ENCODE assay signal across 13 mouse cellular contexts in genomic region chr8:57568633-57569399, GRCm38 (mm10). TPM values are rescaled to one million over a fixed set of nuclear protein-coding genes. Genes with fewer than 3 reads are reported as not detected.
DNase-seq lines count a peak whose midpoint lies in the region; ATAC-seq lines count a peak whose summit lies in the region.
"Had no signal": no experiment of that assay in that cellular context is flagged by ENCODE, and none has a peak within 500 bp of the region (broad histone marks: within the 10 kb centered on the region; RNA-seq: fewer than 3 reads in every experiment).

No protein-coding gene starts in this region.

- ATAC-seq in forebrain, embryonic 13.5 days, result peak; percentile 39; the same call in 1 of the 2 replicates
- ATAC-seq in forebrain, embryonic 12.5 days (ENCODE audit: low FRiP score), result no peak
- ATAC-seq in limb, embryonic 13.5 days (ENCODE audit: low FRiP score, low read depth), result no peak
- no peak for ATAC-seq in embryonic facial prominence, embryonic 14.5 days (ENCODE audit: low read depth)
- peak; percentile 57 for ATAC-seq in midbrain, embryonic 15.5 days (replicated peaks)
- ATAC-seq: inflammation-experienced regulatory T-cells, adult 6 months had no signal

- H3K4me2 ChIP-seq in forebrain, embryonic 13.5 days, result no peak overlapping the region
- H3K4me2 ChIP-seq in forebrain, embryonic 12.5 days, result no peak overlapping the region
- no peak overlapping the region for H3K4me2 ChIP-seq in limb, embryonic 13.5 days (replicated peaks)
- H3K4me2 ChIP-seq in embryonic facial prominence, embryonic 14.5 days (ENCODE audit: low read depth, low read length), result peak overlapping the region; percentile 11; the same call in 1 of the 2 replicates
- H3K4me2 ChIP-seq in midbrain, embryonic 15.5 days, result no peak overlapping the region

- H3K36me3 ChIP-seq in forebrain, embryonic 13.5 days (ENCODE audit: poor library complexity, severe bottlenecking), result no peaks in the 10 kb centered on the region
- H3K36me3 ChIP-seq in forebrain, embryonic 12.5 days (replicated peaks), result no peaks in the 10 kb centered on the region
- H3K36me3 ChIP-seq in limb, embryonic 13.5 days, result 0 out of 2 replicates have a peak, but pooled peaks cover 6% of the 10 kb centered on the region
- peaks cover 7% of the 10 kb centered on the region; the same call in 1 of the 2 replicates for H3K36me3 ChIP-seq in limb, embryonic 10.5 days
- H3K36me3 ChIP-seq in embryonic facial prominence, embryonic 14.5 days (ENCODE audit: control insufficient read depth, insufficient read depth, low read length), result no peaks in the 10 kb centered on the region
- H3K36me3 ChIP-seq in midbrain, embryonic 15.5 days (replicated peaks), result no peaks in the 10 kb centered on the region

- H3K9me3 ChIP-seq in forebrain, embryonic 13.5 days (replicated peaks), result no peaks in the 10 kb centered on the region
- H3K9me3 ChIP-seq in forebrain, embryonic 12.5 days, result no peaks in the 10 kb centered on the region
- H3K9me3 ChIP-seq in limb, embryonic 13.5 days, result no peaks in the 10 kb centered on the region
- no peaks in the 10 kb centered on the region for H3K9me3 ChIP-seq in limb, embryonic 10.5 days (replicated peaks)
- H3K9me3 ChIP-seq in embryonic facial prominence, embryonic 14.5 days (ENCODE audit: control insufficient read depth, low read length), result no peaks in the 10 kb centered on the region
- no peaks in the 10 kb centered on the region for H3K9me3 ChIP-seq in midbrain, embryonic 15.5 days

- DNase-seq in limb, embryonic 10.5 days (ENCODE audit: low spot score), result no peak
- DNase-seq in embryonic facial prominence, embryonic 14.5 days (ENCODE audit: low spot score), result no peak
- DNase-seq in thymus, postnatal 0 days (ENCODE audit: low spot score), result no peak
- DNase-seq in adrenal gland, postnatal 14 days, result no peak
- DNase-seq: heart, adult 2 months; lung, adult 2 months; right cerebral cortex, postnatal 4 days had no signal

- no peak overlapping the region for H3K9ac ChIP-seq in forebrain, embryonic 13.5 days
- no peak overlapping the region for H3K9ac ChIP-seq in forebrain, embryonic 12.5 days
- no peak overlapping the region; the same call in 1 of the 2 replicates for H3K9ac ChIP-seq in limb, embryonic 13.5 days
- H3K9ac ChIP-seq in embryonic facial prominence, embryonic 14.5 days (ENCODE audit: low read depth, low read length), result no peak overlapping the region
- no peak overlapping the region for H3K9ac ChIP-seq in midbrain, embryonic 15.5 days

- no peaks in the 10 kb centered on the region for H3K27me3 ChIP-seq in forebrain, embryonic 13.5 days
- H3K27me3 ChIP-seq in forebrain, embryonic 12.5 days, result no peaks in the 10 kb centered on the region
- H3K27me3 ChIP-seq in limb, embryonic 13.5 days, result no peaks in the 10 kb centered on the region
- no peaks in the 10 kb centered on the region for H3K27me3 ChIP-seq in limb, embryonic 10.5 days (ENCODE audit: low read depth, poor library complexity, severe bottlenecking)
- no peaks in the 10 kb centered on the region for H3K27me3 ChIP-seq in embryonic facial prominence, embryonic 14.5 days (replicated peaks; ENCODE audit: control insufficient read depth, insufficient read depth, low read length)
- no peaks in the 10 kb centered on the region for H3K27me3 ChIP-seq in midbrain, embryonic 15.5 days (replicated peaks)

- WGBS in forebrain, embryonic 13.5 days, result 76% methylated on average over 18 of the region's 18 CpGs
- WGBS in forebrain, embryonic 12.5 days, result 81% methylated on average over 18 of the region's 18 CpGs
- WGBS in limb, embryonic 13.5 days, result 75% methylated on average over 18 of the region's 18 CpGs
- 85% methylated on average over 18 of the region's 18 CpGs for WGBS in limb, embryonic 10.5 days
- 62% methylated on average over 18 of the region's 18 CpGs for WGBS in embryonic facial prominence, embryonic 14.5 days
- 68% methylated on average over 18 of the region's 18 CpGs for whole genome bisulfite sequencing in midbrain, embryonic 15.5 days

- no peak overlapping the region for H3K27ac ChIP-seq in forebrain, embryonic 13.5 days
- no peak overlapping the region for H3K27ac ChIP-seq in forebrain, embryonic 12.5 days
- H3K27ac ChIP-seq in limb, embryonic 13.5 days, result 0 out of 2 replicates have a peak overlapping the region, but pooled peaks have one; percentile 33
- no peak overlapping the region for H3K27ac ChIP-seq in limb, embryonic 10.5 days
- H3K27ac ChIP-seq in embryonic facial prominence, embryonic 14.5 days (replicated peaks; ENCODE audit: low read depth, low read length), result no peak overlapping the region
- no peak overlapping the region for H3K27ac ChIP-seq in midbrain, embryonic 15.5 days
- H3K27ac ChIP-seq: heart, adult 2 months had no signal

- H3K4me1 ChIP-seq in forebrain, embryonic 13.5 days, result peaks cover 14% of the 10 kb centered on the region
- H3K4me1 ChIP-seq in forebrain, embryonic 12.5 days, result peaks cover 17% of the 10 kb centered on the region
- H3K4me1 ChIP-seq in limb, embryonic 13.5 days, result peaks cover 26% of the 10 kb centered on the region
- peaks cover 6% of the 10 kb centered on the region; the same call in 1 of the 2 replicates for H3K4me1 ChIP-seq in limb, embryonic 10.5 days
- peaks cover 15% of the 10 kb centered on the region for H3K4me1 ChIP-seq in embryonic facial prominence, embryonic 14.5 days (ENCODE audit: control insufficient read depth, insufficient read depth, low read length)
- H3K4me1 ChIP-seq in midbrain, embryonic 15.5 days, result peaks cover 8% of the 10 kb centered on the region; the same call in 1 of the 2 replicates

- no peak overlapping the region for H3K4me3 ChIP-seq in forebrain, embryonic 13.5 days
- no peak overlapping the region for H3K4me3 ChIP-seq in forebrain, embryonic 12.5 days (replicated peaks)
- no peak overlapping the region for H3K4me3 ChIP-seq in limb, embryonic 13.5 days
- no peak overlapping the region for H3K4me3 ChIP-seq in limb, embryonic 10.5 days
- H3K4me3 ChIP-seq in embryonic facial prominence, embryonic 14.5 days (ENCODE audit: low read depth, low read length), result no peak overlapping the region
- no peak overlapping the region for H3K4me3 ChIP-seq in midbrain, embryonic 15.5 days
- H3K4me3 ChIP-seq: erythroblast, embryonic 14.5 days; heart, adult 2 months had no signal

RNA-seq across cellular contexts. Expression of gene Hmgb2, which starts 57.1 kb away (rescaled TPM):
- polyA plus RNA-seq in forebrain, embryonic 13.5 days (2015; fragmentation: Nextera tagmentation; extraction: Ambion mirVana), result 482 and 552 TPM in 2 replicates
- polyA plus RNA-seq in forebrain, embryonic 12.5 days (2016; fragmentation: Nextera tagmentation; extraction: Ambion mirVana), result 740 and 788 TPM in 2 replicates
- polyA plus RNA-seq in limb, embryonic 13.5 days (2015; fragmentation: Nextera tagmentation; extraction: Ambion mirVana), result 361 and 398 TPM in 2 replicates
- 497 and 548 TPM in 2 replicates for polyA plus RNA-seq in limb, embryonic 10.5 days (2016; fragmentation: Nextera tagmentation; extraction: Ambion mirVana)
- polyA plus RNA-seq in embryonic facial prominence, embryonic 14.5 days (2014; fragmentation: Nextera tagmentation; extraction: Ambion mirVana), result 258 and 290 TPM in 2 replicates
- polyA plus RNA-seq in midbrain, embryonic 15.5 days (2015; fragmentation: Nextera tagmentation; extraction: Ambion mirVana), result 46.1 and 61.2 TPM in 2 replicates
- polyA plus RNA-seq in thymus, postnatal 0 days (2015; fragmentation: Nextera tagmentation; extraction: Ambion mirVana), result 841 and 1,050 TPM in 2 replicates
- 56.5 and 57.5 TPM in 2 replicates for total RNA-seq in adrenal gland, postnatal 14 days (2021)

Comparison
In these comparisons a context has a peak if more than half of its experiments do, and no peak if none do; other contexts are left out.
1. ATAC-seq: peak in forebrain, embryonic 13.5 days (single experiment) and midbrain, embryonic 15.5 days (single experiment); none in forebrain, embryonic 12.5 days (single experiment), limb, embryonic 13.5 days (single experiment) and embryonic facial prominence, embryonic 14.5 days (single experiment).